Mouse (Mus musculus) liver, postnatal 0 days (tissue): ENCODE data around the gene Mymk.

ENCODE experiments used
- CTCF ChIP-seq: sonication (generic); IDR thresholded peaks from 2 replicates; pipeline ENCODE4 v1.5.1; 2016; ENCODE audit warnings: antibody characterized with exemption, low read depth
- EP300 ChIP-seq: IDR thresholded peaks from 2 replicates; pipeline ENCODE4 v1.6.1; 2016; ENCODE audit warnings: antibody characterized with exemption, low read depth, mild to moderate bottlenecking

DNA sequence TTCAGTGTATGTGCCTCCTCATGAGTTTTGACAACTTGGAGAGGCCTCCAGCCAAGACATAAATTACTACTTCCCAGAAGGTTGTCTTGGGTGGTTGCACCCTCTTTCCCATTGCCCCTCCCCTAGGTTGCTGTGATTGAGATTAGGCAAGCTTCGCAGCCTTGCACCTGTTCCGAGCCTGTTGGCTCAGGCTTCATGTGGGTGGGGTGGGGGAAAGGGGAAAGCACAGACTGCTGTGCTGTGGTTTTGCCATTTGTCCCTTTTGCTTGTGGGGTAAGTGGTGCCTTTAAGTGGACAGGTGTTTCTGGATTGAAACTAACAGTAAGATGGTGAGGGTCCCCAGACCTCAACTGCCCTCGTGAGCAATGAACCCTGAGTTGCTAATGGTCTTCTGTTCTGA is 36.0 kb downstream of the Mymk start:
- TF ChIP-seq CTCF (no peak), EP300 (no peak)
